Mouse (Mus musculus) small intestine, adult 2 months (tissue): ENCODE data around the gene Stx11.

Experiments
- CTCF ChIP-seq: fragments of 200-500 bp; IDR thresholded peaks from 2 replicates; pipeline ENCODE4 v1.5.1; 2012; ENCODE audit warnings: low read depth, mild to moderate bottlenecking, control low read depth, inconsistent platforms, low read length, moderate library complexity, mixed read lengths; ENCODE audit not compliant: insufficient replicate concordance, insufficient read length; ENCODE audit errors: extremely low read depth
- POLR2A ChIP-seq: fragments of 200-500 bp; IDR thresholded peaks from 2 replicates; pipeline ENCODE4 v1.6.1; 2012; ENCODE audit warnings: low read depth, mild to moderate bottlenecking, control low read depth, inconsistent platforms, low read length, moderate library complexity

GRCm38 (mm10) chr10:12981071-12981470, 17.0 kb upstream of the Stx11 start:
- no peak for TF ChIP-seq POLR2A
- no peak for TF ChIP-seq CTCF
